Mouse (Mus musculus) E14TG2a.4 (cell line): Measurements from ENCODE around the gene Mmp8.

Experiments
- H3K27me3 ChIP-seq: 2 replicates; pipeline ENCODE4 v1.6.1; 2014; ENCODE audit warnings: low read length, control low read depth; ENCODE audit not compliant: insufficient read depth
- H3K36me3 ChIP-seq: 2 replicates; pipeline ENCODE4 v1.6.1; 2014; ENCODE audit warnings: low read length, control low read depth; ENCODE audit not compliant: insufficient read depth
- H3K4me1 ChIP-seq: replicated peaks from 2 replicates; pipeline ENCODE4 v1.6.1; 2014; ENCODE audit warnings: low read depth, low read length, control low read depth
- H3K4me3 ChIP-seq: replicated peaks from 2 replicates; pipeline ENCODE4 v1.5.1; 2014; ENCODE audit warnings: mild to moderate bottlenecking, low read length
- H3K9me3 ChIP-seq: 2 replicates; pipeline ENCODE4 v1.6.1; 2014; ENCODE audit warnings: low read length, control low read depth
- CTCF ChIP-seq: conservative IDR thresholded peaks from 2 replicates; pipeline ENCODE4 v1.5.1; 2014; ENCODE audit warnings: low read length
- NANOG ChIP-seq: IDR thresholded peaks from 2 replicates; pipeline ENCODE4 v1.6.1; 2014; ENCODE audit warnings: borderline replicate concordance, low read length, mixed read lengths
- POU5F1 ChIP-seq: IDR thresholded peaks from 2 replicates; pipeline ENCODE4 v1.6.1; 2014; ENCODE audit warnings: low read length, borderline replicate concordance

Gene Mmp8

DNA sequence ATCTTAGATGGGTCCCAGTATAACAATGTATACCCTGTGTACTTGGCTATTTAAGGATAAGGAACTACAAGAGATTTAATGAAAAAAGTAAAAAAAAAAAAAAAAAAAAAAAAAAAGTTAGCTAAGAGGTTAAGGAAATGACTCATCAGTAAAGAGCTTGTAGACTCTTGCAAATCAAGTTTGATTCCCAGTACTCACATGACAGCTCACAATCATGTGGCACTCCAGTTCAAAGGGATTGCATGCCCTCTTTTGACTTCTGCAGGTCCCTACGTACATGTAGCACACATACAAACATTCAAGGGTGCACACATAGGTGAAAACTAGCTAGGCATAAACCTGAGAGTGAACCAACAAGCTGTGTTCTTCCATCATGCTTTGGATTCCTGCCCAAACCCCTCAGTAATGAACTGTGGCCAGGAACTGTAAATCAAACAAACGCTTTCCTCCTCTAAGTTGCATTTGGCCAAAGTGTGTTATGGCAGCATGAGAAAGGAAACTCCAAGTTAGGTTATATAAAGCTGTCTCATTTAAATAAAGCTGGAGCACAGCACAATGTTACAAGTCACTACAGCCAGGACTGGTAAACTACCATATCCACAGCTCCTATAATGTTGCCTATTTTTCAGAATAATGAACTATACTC, 14.5 kb downstream of the Mmp8 start:
- Histone ChIP-seq H3K9me3 (no peaks in the 10 kb centered on the region), H3K4me1 (no peaks in the 10 kb centered on the region), H3K27me3 (no peaks in the 10 kb centered on the region), H3K4me3 (no peak overlapping the region), H3K36me3 (no peaks in the 10 kb centered on the region)
- TF ChIP-seq NANOG: no peak

DNA sequence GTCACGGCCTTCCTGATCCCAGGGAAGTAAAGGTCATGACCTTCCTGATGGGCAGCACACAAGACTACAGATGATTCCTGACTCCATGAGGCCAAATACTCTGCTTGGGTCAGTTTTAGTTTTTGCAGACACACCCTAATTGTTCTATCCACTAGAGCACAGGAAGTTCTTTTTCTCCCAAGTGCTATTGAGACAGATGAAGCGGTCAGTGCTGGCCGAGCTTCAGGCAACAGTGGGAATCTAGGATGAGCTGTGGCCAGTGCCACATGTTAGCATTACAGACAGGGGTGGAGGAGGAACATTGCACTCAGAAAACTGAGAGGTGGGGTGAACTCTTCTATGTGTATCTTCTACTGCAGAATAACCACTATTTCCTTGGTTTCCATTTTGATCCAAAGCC, 17.3 kb downstream of the Mmp8 start:
- Histone ChIP-seq H3K4me3 (no peak overlapping the region), H3K4me1 (no peaks in the 10 kb centered on the region), H3K36me3 (no peaks in the 10 kb centered on the region), H3K27me3 (no peaks in the 10 kb centered on the region), H3K9me3 (no peaks in the 10 kb centered on the region)
- TF ChIP-seq POU5F1: no peak
- TF ChIP-seq CTCF: no peak
- TF ChIP-seq NANOG: no peak

DNA sequence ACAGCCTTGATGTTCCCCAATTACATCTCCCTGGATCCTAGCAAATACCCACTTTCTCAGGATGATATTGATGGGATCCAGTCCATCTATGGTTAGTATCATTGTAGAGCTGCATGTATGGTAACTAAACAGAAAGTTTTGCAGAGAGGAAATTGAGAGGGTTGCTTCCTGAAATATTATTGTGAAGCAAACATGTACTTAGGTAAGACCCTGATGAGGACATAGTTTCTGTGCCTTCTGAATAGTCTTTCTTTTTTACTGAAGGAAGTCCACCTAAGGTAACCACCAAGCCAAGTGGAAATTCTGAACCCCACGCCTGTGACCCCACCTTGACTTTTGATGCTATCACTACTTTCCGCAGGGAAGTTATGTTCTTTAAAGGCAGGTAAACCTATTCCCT, 19.1 kb downstream of the Mmp8 start:
- H3K4me1 ChIP-seq: no peaks in the 10 kb centered on the region
- H3K36me3 ChIP-seq: no peaks in the 10 kb centered on the region
- no peak for TF ChIP-seq CTCF
- TF ChIP-seq POU5F1: no peak
- no peak for TF ChIP-seq NANOG
- no peaks in the 10 kb centered on the region for H3K27me3 ChIP-seq
- no peak overlapping the region for H3K4me3 ChIP-seq
- H3K9me3 ChIP-seq: peaks cover 7% of the 10 kb centered on the region; the same call in 1 of the 2 replicates

GRCm38 (mm10) chr9:7590063-7590462, 31.8 kb downstream of the Mmp8 start:
- no peaks in the 10 kb centered on the region for H3K4me1 ChIP-seq
- H3K4me3 ChIP-seq: no peak overlapping the region
- no peak for TF ChIP-seq CTCF
- no peak for TF ChIP-seq NANOG
- TF ChIP-seq POU5F1: no peak
- no peaks in the 10 kb centered on the region for H3K9me3 ChIP-seq
- no peaks in the 10 kb centered on the region for H3K36me3 ChIP-seq
- H3K27me3 ChIP-seq: no peaks in the 10 kb centered on the region

- no peak overlapping the region for H3K4me3 ChIP-seq
- no peaks in the 10 kb centered on the region for H3K4me1 ChIP-seq
- no peak for TF ChIP-seq CTCF
- no peak for TF ChIP-seq NANOG
- TF ChIP-seq POU5F1: no peak
- peaks cover 4% of the 10 kb centered on the region; the same call in 1 of the 2 replicates for H3K9me3 ChIP-seq
- H3K27me3 ChIP-seq: no peaks in the 10 kb centered on the region
- no peaks in the 10 kb centered on the region for H3K36me3 ChIP-seq
Measured at GRCm38 (mm10) chr9:7593272-7593812, 35.1 kb downstream of the Mmp8 start.

- no peak overlapping the region for H3K4me3 ChIP-seq
- no peaks in the 10 kb centered on the region for H3K36me3 ChIP-seq
Measured at GRCm38 (mm10) chr9:7594816-7595540, 36.7 kb downstream of the Mmp8 start.

GRCm38 (mm10) chr9:7602982-7603742, 44.9 kb downstream of the Mmp8 start:
- Histone ChIP-seq H3K36me3 (no peaks in the 10 kb centered on the region), H3K9me3 (peaks cover 9% of the 10 kb centered on the region), H3K27me3 (no peaks in the 10 kb centered on the region), H3K4me1 (peaks cover 5% of the 10 kb centered on the region; the same call in 1 of the 2 replicates), H3K4me3 (no peak overlapping the region)
- TF ChIP-seq CTCF (peak; percentile 100), NANOG (no peak)

More at GRCm38 (mm10) chr9:7594816-7595540, 36.7 kb downstream of the Mmp8 start:
- Histone ChIP-seq H3K4me1 (no peaks in the 10 kb centered on the region), H3K9me3 (peaks cover 4% of the 10 kb centered on the region; the same call in 1 of the 2 replicates), H3K27me3 (no peaks in the 10 kb centered on the region)
- TF ChIP-seq NANOG: no peak
- peak; percentile 61 for TF ChIP-seq CTCF

GRCm38 (mm10) chr9:7604005-7604404, 45.7 kb downstream of the Mmp8 start:
- TF ChIP-seq CTCF (no peak), POU5F1 (no peak), NANOG (no peak)
- Histone ChIP-seq H3K27me3 (no peaks in the 10 kb centered on the region), H3K4me1 (peaks cover 5% of the 10 kb centered on the region; the same call in 1 of the 2 replicates), H3K36me3 (no peaks in the 10 kb centered on the region), H3K9me3 (peaks cover 18% of the 10 kb centered on the region), H3K4me3 (no peak overlapping the region)
